Mouse (Mus musculus) bone marrow macrophage, adult 2 months (primary cell): ENCODE data around the gene Ccl5.

ENCODE experiments used
- CTCF ChIP-seq: IDR thresholded peaks from 2 replicates; pipeline ENCODE4 v1.5.1; 2012; ENCODE audit warnings: low read depth, mild to moderate bottlenecking, low read length, moderate library complexity
- POLR2A ChIP-seq: IDR thresholded peaks from 2 replicates; pipeline ENCODE4 v1.6.1; 2012; ENCODE audit warnings: mild to moderate bottlenecking, low read depth, low read length, borderline replicate concordance

DNA sequence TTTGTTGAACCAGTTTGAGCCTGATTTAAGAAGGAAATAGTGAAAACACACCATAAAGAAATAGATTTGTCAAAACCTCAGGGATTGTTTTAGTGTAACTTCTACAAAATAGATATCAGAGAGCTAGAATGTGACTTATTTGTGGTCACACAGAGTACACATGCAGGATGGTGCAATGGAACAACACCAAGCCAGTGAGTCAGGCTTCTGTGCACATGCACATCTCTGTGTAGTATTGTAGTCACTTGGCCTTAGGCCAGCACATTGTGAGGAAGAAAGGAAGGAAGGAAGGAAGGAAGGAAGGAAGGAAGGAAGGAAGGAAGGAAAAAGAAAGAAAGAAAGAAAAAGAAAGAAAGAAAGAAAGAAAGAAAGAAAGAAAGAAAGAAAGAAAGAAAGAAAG lies 13.2 kb downstream of the Ccl5 start:
- TF ChIP-seq CTCF (no peak), POLR2A (no peak)
